Mouse (Mus musculus): Measurements from ENCODE around the gene Znhit1. TPM values are rescaled to one million over a fixed set of nuclear protein-coding genes. Genes with fewer than 3 reads are reported as not detected.
A peak's percentile ranks its signal among the peaks of the same experiment; 100 is the strongest.

Gene Znhit1
- total RNA-seq (2021) = 10 to 100 TPM; 58.2 to 67.8 TPM

GRCm38 (mm10) chr5:136987934-136988271 is at the start of gene Znhit1:
TSS of gene Znhit1 (minus strand) at chr5:136988021.
- no peak for DNase-seq
- intact Hi-C loops (cut with DNase I) = loop anchor here (2.0 kb wide), 1 partner anchor 25 kb away; no protein-coding TSS in a partner anchor

GRCm38 (mm10) chr5:137036211-137036610 is 48.4 kb upstream of the Znhit1 start:
- intact Hi-C loops (cut with DNase I) = no loop called here
- no peak for DNase-seq

- peak; percentile 83 to 84 for DNase-seq
- intact Hi-C loops (cut with DNase I) = loop anchor here (5.0 kb wide), 1 partner anchor 255 kb away; the partner anchor contains the start of gene Ache
Observed at GRCm38 (mm10) chr5:137032641-137033074, 44.8 kb upstream of the Znhit1 start.

- DNase-seq = peak in 1 of 2 experiments; percentile 21
- intact Hi-C loops (cut with DNase I) = loop anchor here (5.0 kb wide), 1 partner anchor 255 kb away; the partner anchor contains the start of gene Ache
Observed at GRCm38 (mm10) chr5:137032033-137032421, 44.2 kb upstream of the Znhit1 start.

GRCm38 (mm10) chr5:137031076-137032032 is 43.5 kb upstream of the Znhit1 start:
- intact Hi-C loops (cut with DNase I) = loop anchor here (5.0 kb wide), 1 partner anchor 256 kb away; the partner anchor contains the start of gene Ache
- DNase-seq = peak; percentile 18 to 24

- intact Hi-C loops (cut with DNase I) = loop anchor here (5.0 kb wide), 1 partner anchor 257 kb away; the partner anchor contains the start of gene Ache
- no peak for DNase-seq
Observed at GRCm38 (mm10) chr5:137030416-137030810, 42.6 kb upstream of the Znhit1 start.

GRCm38 (mm10) chr5:137029643-137030415 is 42.0 kb upstream of the Znhit1 start:
- intact Hi-C loops (cut with DNase I) = loop anchor here (5.0 kb wide), 1 partner anchor 257 kb away; the partner anchor contains the start of gene Ache
- DNase-seq = peak; percentile 94 to 95

- intact Hi-C loops (cut with DNase I) = no loop called here
Observed at GRCm38 (mm10) chr5:137029273-137029585, 41.4 kb upstream of the Znhit1 start.

GRCm38 (mm10) chr5:137028561-137029272 is 40.9 kb upstream of the Znhit1 start:
- intact Hi-C loops (cut with DNase I) = no loop called here
- no peak for DNase-seq

More at GRCm38 (mm10) chr5:137029273-137029585, 41.4 kb upstream of the Znhit1 start:
- no peak for DNase-seq

- intact Hi-C loops (cut with DNase I) = no loop called here
- DNase-seq = no peak
Observed at GRCm38 (mm10) chr5:137026092-137026491, 38.3 kb upstream of the Znhit1 start, which contains the start of gene Vgf. TSS of gene Vgf (plus strand) at chr5:137026392.

- intact Hi-C loops (cut with DNase I) = loop anchor here (1.0 kb wide), 1 partner anchor 82 kb away; no protein-coding TSS in a partner anchor
- peak; percentile 83 to 90 for DNase-seq
Observed at GRCm38 (mm10) chr5:137025132-137025531, 37.3 kb upstream of the Znhit1 start.

GRCm38 (mm10) chr5:137024318-137024717 is 36.5 kb upstream of the Znhit1 start:
- DNase-seq = no peak
- intact Hi-C loops (cut with DNase I) = no loop called here

- intact Hi-C loops (cut with DNase I) = no loop called here
Observed at GRCm38 (mm10) chr5:137015913-137016312, 28.1 kb upstream of the Znhit1 start.

GRCm38 (mm10) chr5:137012401-137012950 is 24.7 kb upstream of the Znhit1 start:
- DNase-seq = no peak
- intact Hi-C loops (cut with DNase I) = no loop called here

More at GRCm38 (mm10) chr5:137015913-137016312, 28.1 kb upstream of the Znhit1 start:
- DNase-seq = no peak

GRCm38 (mm10) chr5:137009988-137010387 is 22.2 kb upstream of the Znhit1 start:
- intact Hi-C loops (cut with DNase I) = no loop called here
- DNase-seq = peak in 1 of 2 experiments; percentile 54

- intact Hi-C loops (cut with DNase I) = no loop called here
- no peak for DNase-seq
Observed at GRCm38 (mm10) chr5:137007276-137007675, 19.5 kb upstream of the Znhit1 start.

GRCm38 (mm10) chr5:137000612-137001011 is 12.8 kb upstream of the Znhit1 start:
- intact Hi-C loops (cut with DNase I) = no loop called here
- no peak for DNase-seq

GRCm38 (mm10) chr5:136999449-136999848 is 11.6 kb upstream of the Znhit1 start:
- DNase-seq = no peak
- intact Hi-C loops (cut with DNase I) = no loop called here

GRCm38 (mm10) chr5:136989801-136990200 is 2.0 kb upstream of the Znhit1 start:
- intact Hi-C loops (cut with DNase I) = no loop called here
- DNase-seq = no peak

GRCm38 (mm10) chr5:136988420-136988819 is 599 bp upstream of the Znhit1 start:
- peak; percentile 39 to 47 for DNase-seq
- intact Hi-C loops (cut with DNase I) = no loop called here
